Comparison of ENCODE assay signal across 20 mouse cellular contexts in the genomic region with DNA sequence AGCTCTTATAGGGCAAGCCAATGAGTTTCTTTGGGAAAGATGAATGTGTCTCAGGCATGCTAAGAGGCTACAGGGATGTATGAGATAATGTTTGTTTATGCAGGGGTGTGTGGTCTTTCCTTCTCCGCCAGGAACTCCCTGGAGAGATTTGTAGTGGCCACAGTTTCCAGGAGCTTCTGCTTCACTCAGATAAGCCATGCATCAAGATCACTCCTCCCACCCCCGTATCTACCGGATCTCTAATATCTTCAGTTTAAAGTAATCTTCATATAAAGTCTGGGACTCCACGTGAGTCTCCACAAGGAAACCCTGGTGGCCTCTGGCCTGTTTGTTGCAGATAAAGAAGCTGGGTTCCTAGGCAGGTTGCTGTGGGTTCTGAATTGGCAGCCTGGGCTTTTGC. TPM values are rescaled to one million over a fixed set of nuclear protein-coding genes. Genes with fewer than 3 reads are reported as not detected.
DNase-seq lines count a peak whose midpoint lies in the region; ATAC-seq and TF ChIP-seq lines count a peak whose summit lies in the region.
"Had no signal": no experiment of that assay in that cellular context is flagged by ENCODE, and none has a peak within 500 bp of the region (broad histone marks: within the 10 kb centered on the region; RNA-seq: fewer than 3 reads in every experiment).

No protein-coding gene starts in this region.

- no peak overlapping the region for H3K9ac ChIP-seq in heart, embryonic 14.5 days (ENCODE audit: low read length)
- no peak overlapping the region for H3K9ac ChIP-seq in MEL (ENCODE audit: control insufficient read depth, low read depth, low read length, poor library complexity, severe bottlenecking)
- no peak overlapping the region for H3K9ac ChIP-seq in liver, postnatal 0 days (replicated peaks)
- H3K9ac ChIP-seq in hindbrain, postnatal 0 days (replicated peaks; ENCODE audit: low read length), result no peak overlapping the region
- H3K9ac ChIP-seq: embryonic facial prominence, embryonic 13.5 days; forebrain, postnatal 0 days; hindbrain, embryonic 12.5 days had no signal

- DNase-seq in heart, postnatal 36 days, result no peak
- DNase-seq in MEL (ENCODE audit: low read depth, low spot score), result peak; percentile 3
- DNase-seq in liver, postnatal 0 days, result peak; percentile 23
- DNase-seq in T-cell, adult 2 months (ENCODE audit: low spot score), result no peak
- no peak for DNase-seq in kidney, postnatal 25 days
- DNase-seq in hindbrain, postnatal 0 days (ENCODE audit: low spot score), result no peak
- DNase-seq: cerebellum, postnatal 14 days; forebrain, postnatal 0 days; gastrocnemius, postnatal 10 days; kidney, adult 8-10 months; layer of hippocampus, adult 9-11 months; right cerebral cortex, adult 18-20 months; thymus, postnatal 4 days had no signal

- TF ChIP-seq RAD21 in MEL (IDR thresholded peaks at IDR 0.05; ENCODE audit: low read depth, low read length), result no peak

- no peaks in the 10 kb centered on the region for H3K36me3 ChIP-seq in heart, embryonic 14.5 days (ENCODE audit: control insufficient read depth, insufficient read depth, low read length)
- no peaks in the 10 kb centered on the region for H3K36me3 ChIP-seq in MEL (ENCODE audit: control insufficient read depth in 1 of 2, insufficient read depth in 2 of 2, low read length in 2 of 2)
- no peaks in the 10 kb centered on the region for H3K36me3 ChIP-seq in liver, postnatal 0 days (replicated peaks; ENCODE audit: insufficient read depth, low read length)
- no peaks in the 10 kb centered on the region for H3K36me3 ChIP-seq in hindbrain, postnatal 0 days (ENCODE audit: insufficient read depth, low read length)
- H3K36me3 ChIP-seq: embryonic facial prominence, embryonic 13.5 days; hindbrain, embryonic 12.5 days had no signal

- intact Hi-C loops in heart, postnatal 36 days (cut with DNase I), result no loop called here

- H3K4me3 ChIP-seq in heart, embryonic 14.5 days (ENCODE audit: control insufficient read depth in 1 of 2, insufficient read depth in 1 of 2, low read depth in 1 of 2, low read length in 2 of 2), result no peak overlapping the region
- no peak overlapping the region for H3K4me3 ChIP-seq in MEL (ENCODE audit: control insufficient read depth in 1 of 2, insufficient read depth in 1 of 2, low read depth in 2 of 2, low read length in 2 of 2)
- H3K4me3 ChIP-seq in liver, postnatal 0 days (ENCODE audit: low read depth, low read length), result no peak overlapping the region
- no peak overlapping the region for H3K4me3 ChIP-seq in hindbrain, postnatal 0 days (ENCODE audit: low read length)
- H3K4me3 ChIP-seq: embryonic facial prominence, embryonic 13.5 days; hindbrain, embryonic 12.5 days had no signal

- no peak for TF ChIP-seq CTCF in MEL (IDR thresholded peaks at IDR 0.05 in 2 of 3, conservative IDR thresholded peaks at IDR 0.05 in 1 of 3; ENCODE audit: control insufficient read depth in 1 of 3, insufficient read depth in 1 of 3, low read depth in 2 of 3, low read length in 3 of 3, poor library complexity in 1 of 3, severe bottlenecking in 1 of 3)
- no peak for TF ChIP-seq CTCF in liver, postnatal 0 days (IDR thresholded peaks at IDR 0.05; ENCODE audit: low read depth)
- TF ChIP-seq CTCF in hindbrain, postnatal 0 days (IDR thresholded peaks at IDR 0.05; ENCODE audit: low read depth), result no peak

- no peak for TF ChIP-seq POLR2A in MEL (IDR thresholded peaks at IDR 0.05; ENCODE audit: control insufficient read depth in 1 of 2, insufficient read depth in 1 of 2, low read depth in 1 of 2, low read length in 2 of 2, poor library complexity in 1 of 2)

- no peaks in the 10 kb centered on the region for H3K27me3 ChIP-seq in heart, embryonic 14.5 days (ENCODE audit: control insufficient read depth, insufficient read depth, low read length)
- H3K27me3 ChIP-seq in MEL (ENCODE audit: control insufficient read depth in 1 of 2, insufficient read depth in 2 of 2, low read length in 2 of 2), result no peaks in the 10 kb centered on the region
- no peaks in the 10 kb centered on the region for H3K27me3 ChIP-seq in liver, postnatal 0 days (ENCODE audit: insufficient read depth, low read length)
- no peaks in the 10 kb centered on the region for H3K27me3 ChIP-seq in hindbrain, postnatal 0 days (ENCODE audit: insufficient read depth, low read length)
- H3K27me3 ChIP-seq: embryonic facial prominence, embryonic 13.5 days; hindbrain, embryonic 12.5 days had no signal

- H3K79me2 ChIP-seq in MEL (ENCODE audit: control insufficient read depth, insufficient read depth, low read length, poor library complexity), result no peaks in the 10 kb centered on the region

- ATAC-seq in heart, embryonic 14.5 days (ENCODE audit: insufficient number of reproducible peaks, insufficient read depth, low FRiP score, low read depth), result peak; percentile 21; the same call in 1 of the 2 replicates
- peak; percentile 62 for ATAC-seq in erythroblast, adult 5-6 weeks (replicated peaks; ENCODE audit: low FRiP score, poor library complexity, severe bottlenecking)
- ATAC-seq in liver, postnatal 0 days, result peak; percentile 92
- no peak for ATAC-seq in hindbrain, postnatal 0 days
- ATAC-seq: forebrain, postnatal 0 days had no signal

- H3K4me2 ChIP-seq in heart, embryonic 14.5 days (ENCODE audit: low read length), result no peak overlapping the region
- H3K4me2 ChIP-seq in liver, postnatal 0 days (ENCODE audit: low read depth, low read length), result no peak overlapping the region
- no peak overlapping the region for H3K4me2 ChIP-seq in hindbrain, postnatal 0 days (ENCODE audit: low read depth, low read length)
- H3K4me2 ChIP-seq: embryonic facial prominence, embryonic 13.5 days; hindbrain, embryonic 12.5 days had no signal

- H3K9me3 ChIP-seq in heart, embryonic 14.5 days (ENCODE audit: control insufficient read depth, low read length), result peaks cover 6% of the 10 kb centered on the region; the same call in 1 of the 2 replicates
- H3K9me3 ChIP-seq in MEL (replicated peaks; ENCODE audit: insufficient read depth, low read length), result no peaks in the 10 kb centered on the region
- no peaks in the 10 kb centered on the region for H3K9me3 ChIP-seq in liver, postnatal 0 days (ENCODE audit: low read length)
- no peaks in the 10 kb centered on the region for H3K9me3 ChIP-seq in hindbrain, postnatal 0 days (ENCODE audit: low read length)
- H3K9me3 ChIP-seq: hindbrain, embryonic 12.5 days had no signal

- 31% methylated on average over 4 of the region's 4 CpGs for WGBS in heart, embryonic 14.5 days
- 30% methylated on average over 4 of the region's 4 CpGs for WGBS in liver, postnatal 0 days (ENCODE audit: insufficient replicate concordance)
- WGBS in hindbrain, postnatal 0 days, result 74% methylated on average over 4 of the region's 4 CpGs

- H3K4me1 ChIP-seq in heart, embryonic 14.5 days (ENCODE audit: control insufficient read depth in 2 of 2, insufficient read depth in 2 of 2, low read length in 2 of 2), result peaks cover 0 to 4% of the 10 kb centered on the region in 2 experiments; a peak in 1 of 4 replicates
- H3K4me1 ChIP-seq in MEL (ENCODE audit: control insufficient read depth in 1 of 2, insufficient read depth in 2 of 2, low read length in 2 of 2), result no peaks in the 10 kb centered on the region
- no peaks in the 10 kb centered on the region for H3K4me1 ChIP-seq in liver, postnatal 0 days (ENCODE audit: insufficient read depth)
- no peaks in the 10 kb centered on the region for H3K4me1 ChIP-seq in hindbrain, postnatal 0 days (ENCODE audit: insufficient read depth, low read length)
- H3K4me1 ChIP-seq: embryonic facial prominence, embryonic 13.5 days; hindbrain, embryonic 12.5 days had no signal

- peak overlapping the region in 1 of 2 experiments; percentile 14; a peak in 2 of 4 replicates for H3K27ac ChIP-seq in heart, embryonic 14.5 days (replicated peaks in 1 of 2; ENCODE audit: control insufficient read depth in 1 of 2, insufficient read depth in 1 of 2, low read depth in 2 of 2, low read length in 2 of 2)
- no peak overlapping the region for H3K27ac ChIP-seq in MEL (ENCODE audit: control insufficient read depth, low read depth, low read length)
- peak overlapping the region; percentile 11; the same call in 1 of the 2 replicates for H3K27ac ChIP-seq in liver, postnatal 0 days (ENCODE audit: low read depth)
- no peak overlapping the region for H3K27ac ChIP-seq in hindbrain, postnatal 0 days
- H3K27ac ChIP-seq: embryonic facial prominence, embryonic 13.5 days; hindbrain, embryonic 12.5 days had no signal

- no peak for TF ChIP-seq EP300 in MEL (IDR thresholded peaks at IDR 0.05; ENCODE audit: low read depth in 1 of 2, low read length in 2 of 2)
- TF ChIP-seq EP300 in liver, postnatal 0 days (IDR thresholded peaks at IDR 0.05; ENCODE audit: low read depth), result peak; percentile 97

TF ChIP-seq in MEL, 35 proteins besides CTCF, POLR2A, EP300 and RAD21:
- TF ChIP-seq TCF12 (IDR thresholded peaks at IDR 0.05; ENCODE audit: low read depth, low read length) (peak; percentile 58; the same call in 1 of the 2 replicates), KAT2A (conservative IDR thresholded peaks at IDR 0.05; ENCODE audit: low read depth, low read length) (no peak)

RNA-seq across cellular contexts. Expression of a gene that starts 30.7 kb away (rescaled TPM):
- polyA plus RNA-seq in heart, embryonic 14.5 days (2014; fragmentation: Nextera tagmentation; extraction: Ambion mirVana), result not detected in 2 replicates
- not detected for total RNA-seq in heart, postnatal 36 days (2021)
- not detected in 2 replicates for total RNA-seq in MEL (2012; rRNA removed)
- not detected for polyA plus RNA-seq in MEL (2012; ENCODE audit: insufficient read depth in 1 of 2, insufficient read length in 2 of 2, low read depth in 1 of 2, low replicate concordance in 2 of 2, missing spikeins in 1 of 2)
- not detected in 2 replicates for total RNA-seq in erythroblast, adult 5-6 weeks (2015; ENCODE audit: low replicate concordance)
- total RNA-seq in erythroblast, adult 5-6 weeks (2017; ENCODE audit: low replicate concordance), result not detected in 2 replicates
- polyA plus RNA-seq in liver, postnatal 0 days (2015; fragmentation: Nextera tagmentation; extraction: Ambion mirVana), result not detected in 2 replicates
- total RNA-seq in hindbrain, postnatal 0 days (2014; rRNA removed), result not detected in 2 replicates
- polyA plus RNA-seq in hindbrain, postnatal 0 days (2015; fragmentation: Nextera tagmentation; extraction: Ambion mirVana), result not detected in 2 replicates
- total RNA-seq: adrenal gland, adult 18-20 months; forebrain, postnatal 0 days; gastrocnemius, postnatal 10 days; left cerebral cortex, postnatal 36 days had no signal
- polyA plus RNA-seq: embryonic facial prominence, embryonic 13.5 days; forebrain, postnatal 0 days; hindbrain, embryonic 12.5 days; neural tube, embryonic 14.5 days had no signal

RNA-seq across cellular contexts. Expression of a gene that starts 50.9 kb away (rescaled TPM):
- polyA plus RNA-seq in heart, embryonic 14.5 days (2014; fragmentation: Nextera tagmentation; extraction: Ambion mirVana), result not detected in 2 replicates
- total RNA-seq in heart, postnatal 36 days (2021), result not detected
- not detected in 2 replicates for total RNA-seq in MEL (2012; rRNA removed)
- polyA plus RNA-seq in MEL (2012; ENCODE audit: insufficient read depth in 1 of 2, insufficient read length in 2 of 2, low read depth in 1 of 2, low replicate concordance in 2 of 2, missing spikeins in 1 of 2), result under 1 TPM in 1 of 2 experiments, not detected in 1; 0.18 TPM
- total RNA-seq in erythroblast, adult 5-6 weeks (2015; ENCODE audit: low replicate concordance), result 0.63 TPM in 1 of 2 replicates, not detected in the other
- total RNA-seq in erythroblast, adult 5-6 weeks (2017; ENCODE audit: low replicate concordance), result not detected in 2 replicates
- not detected in 2 replicates for polyA plus RNA-seq in liver, postnatal 0 days (2015; fragmentation: Nextera tagmentation; extraction: Ambion mirVana)
- total RNA-seq in hindbrain, postnatal 0 days (2014; rRNA removed), result 0.26 TPM in 1 of 2 replicates, not detected in the other
- polyA plus RNA-seq in hindbrain, postnatal 0 days (2015; fragmentation: Nextera tagmentation; extraction: Ambion mirVana), result 0.11 TPM in 1 of 2 replicates, not detected in the other
- total RNA-seq: adrenal gland, adult 18-20 months; forebrain, postnatal 0 days; gastrocnemius, postnatal 10 days; left cerebral cortex, postnatal 36 days had no signal
- polyA plus RNA-seq: embryonic facial prominence, embryonic 13.5 days; forebrain, postnatal 0 days; hindbrain, embryonic 12.5 days; neural tube, embryonic 14.5 days had no signal

Comparison
In these comparisons a context has a peak if more than half of its experiments do, and no peak if none do; other contexts are left out.
1. DNase-seq: peak in MEL (single experiment) and liver, postnatal 0 days (single experiment); none in heart, postnatal 36 days (0 of 2), T-cell, adult 2 months (single experiment), kidney, postnatal 25 days (0 of 2) and hindbrain, postnatal 0 days (single experiment).